Mouse (Mus musculus) heart, adult 2 months (tissue): Measurements from ENCODE around the gene Cblc. TPM values are rescaled to one million over a fixed set of nuclear protein-coding genes. Genes with fewer than 3 reads are reported as not detected.

ENCODE experiments used
- DNase-seq, 2 experiments: peaks; one replicate each; pipeline ENCODE4 v3.0.0; 2021
- H3K27ac ChIP-seq: fragments of 200-600 bp; 2 replicates; pipeline ENCODE4 v1.8.1; 2022
- H3K27me3 ChIP-seq: fragments of 200-500 bp; 2 replicates; pipeline ENCODE4 v1.6.1; 2012; ENCODE audit warnings: mild to moderate bottlenecking, low read length, inconsistent platforms, mixed read lengths; ENCODE audit not compliant: control insufficient read depth, insufficient read depth
- H3K36me3 ChIP-seq: fragments of 200-500 bp; 2 replicates; pipeline ENCODE4 v1.6.1; 2012; ENCODE audit warnings: low read length, inconsistent platforms; ENCODE audit not compliant: control insufficient read depth, insufficient read depth
- H3K4me1 ChIP-seq: fragments of 200-500 bp; 2 replicates; pipeline ENCODE4 v1.6.1; 2011; ENCODE audit warnings: low read length; ENCODE audit not compliant: control insufficient read depth, insufficient read depth
- H3K4me3 ChIP-seq: fragments of 200-600 bp; 2 replicates; pipeline ENCODE4 v1.8.1; 2022
- H3K79me2 ChIP-seq: fragments of 200-500 bp; replicated peaks from 2 replicates; pipeline ENCODE4 v1.6.1; 2012; ENCODE audit warnings: mild to moderate bottlenecking, inconsistent platforms, low read length, moderate library complexity, mixed read lengths; ENCODE audit not compliant: control insufficient read depth, insufficient read depth
- H3K9ac ChIP-seq: fragments of 200-500 bp; 2 replicates; pipeline ENCODE4 v1.6.1; 2012; ENCODE audit warnings: low read depth, mild to moderate bottlenecking, control low read depth, inconsistent platforms, low read length, mixed read lengths
- CTCF ChIP-seq: fragments of 200-600 bp; IDR thresholded peaks from 2 replicates; pipeline ENCODE4 v1.8.1; 2022; ENCODE audit warnings: antibody characterized with exemption, mild to moderate bottlenecking, moderate library complexity
- EP300 ChIP-seq: fragments of 200-500 bp; IDR thresholded peaks from 2 replicates; pipeline ENCODE4 v1.6.1; 2011; ENCODE audit warnings: low read depth, low read length, control low read depth; ENCODE audit not compliant: insufficient read depth
- POLR2A ChIP-seq: fragments of 200-500 bp; IDR thresholded peaks from 2 replicates; pipeline ENCODE4 v1.6.1; 2011; ENCODE audit warnings: mild to moderate bottlenecking, low read depth, low read length, control low read depth; ENCODE audit not compliant: insufficient read depth
- WGBS: fragments of 180-500 bp; shearing (Covaris S2); methylation state at CpG from one replicate; pipeline ENCODE4 v1.1.7; 2018; 5-methylcytosine and 5-hydroxymethylcytosine counted together
- intact Hi-C: fragments of 180-260 bp; cut with DNase I; formaldehyde crosslinking; loops from one replicate; pipeline ENCODE4 v1.15.1; 2025
- polyA plus RNA-seq: library from polyadenylated mRNA; depleted of rRNA; stranded (reverse); fragments of >200 nt; gene quantifications from 2 replicates; pipeline ENCODE4 v1.2.3, GENCODE M21; 2012
- total RNA-seq, 2 experiments: library from RNA; stranded (reverse); gene quantifications; 2 replicates each; pipeline ENCODE4 v1.2.3; 2021

Gene Cblc
- total and polyA plus RNA-seq, 3 experiments: 0.63 to 1.2 (median 0.77) TPM

DNA sequence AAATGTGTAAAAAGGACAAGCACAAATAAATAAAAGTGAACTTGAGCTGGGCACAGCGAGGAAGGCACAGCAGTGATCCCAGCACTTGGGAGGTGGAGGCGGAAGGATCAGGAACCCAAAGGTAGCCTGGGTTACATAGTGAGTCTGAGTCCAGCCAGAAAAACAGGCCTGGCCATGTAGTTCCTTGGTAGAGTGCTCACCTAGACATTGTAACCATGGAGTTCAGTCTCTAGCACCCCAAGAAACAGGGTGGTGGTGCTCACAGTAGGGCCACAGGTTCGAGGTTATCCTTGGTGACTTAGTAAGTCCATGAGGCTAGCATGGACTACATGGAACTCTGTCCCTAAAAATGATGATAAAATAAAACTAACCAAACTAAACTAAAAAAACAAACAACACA lies 44.3 kb upstream of the Cblc start:
- H3K36me3 ChIP-seq: no peaks in the 10 kb centered on the region
- no peak for DNase-seq
- no peak overlapping the region for H3K4me3 ChIP-seq
- 85% methylated on average over 3 of the region's 3 CpGs for WGBS
- H3K27me3 ChIP-seq: no peaks in the 10 kb centered on the region
- H3K4me1 ChIP-seq: no peaks in the 10 kb centered on the region; the same call in 1 of the 2 replicates
- H3K27ac ChIP-seq: no peak overlapping the region
- intact Hi-C loops: loop anchor here (5.0 kb wide), 1 partner anchor 89 kb away; the partner anchor contains the start of gene Nectin2
- no peaks in the 10 kb centered on the region for H3K79me2 ChIP-seq
- H3K9ac ChIP-seq: no peak overlapping the region
- TF ChIP-seq POLR2A (no peak), CTCF (no peak), EP300 (no peak)

- Histone ChIP-seq H3K9ac (no peak overlapping the region), H3K4me3 (no peak overlapping the region), H3K27me3 (no peaks in the 10 kb centered on the region), H3K27ac (no peak overlapping the region), H3K36me3 (no peaks in the 10 kb centered on the region), H3K4me1 (no peaks in the 10 kb centered on the region; the same call in 1 of the 2 replicates), H3K79me2 (no peaks in the 10 kb centered on the region)
- WGBS: 64% methylated on average over 4 of the region's 4 CpGs
- intact Hi-C loops: loop anchor here (5.0 kb wide), 1 partner anchor 88 kb away; the partner anchor contains the start of gene Nectin2
- TF ChIP-seq EP300: no peak
- no peak for TF ChIP-seq POLR2A
- TF ChIP-seq CTCF: no peak
- no peak for DNase-seq
Measured at GRCm38 (mm10) chr7:19840371-19840770, 43.8 kb upstream of the Cblc start.

DNA sequence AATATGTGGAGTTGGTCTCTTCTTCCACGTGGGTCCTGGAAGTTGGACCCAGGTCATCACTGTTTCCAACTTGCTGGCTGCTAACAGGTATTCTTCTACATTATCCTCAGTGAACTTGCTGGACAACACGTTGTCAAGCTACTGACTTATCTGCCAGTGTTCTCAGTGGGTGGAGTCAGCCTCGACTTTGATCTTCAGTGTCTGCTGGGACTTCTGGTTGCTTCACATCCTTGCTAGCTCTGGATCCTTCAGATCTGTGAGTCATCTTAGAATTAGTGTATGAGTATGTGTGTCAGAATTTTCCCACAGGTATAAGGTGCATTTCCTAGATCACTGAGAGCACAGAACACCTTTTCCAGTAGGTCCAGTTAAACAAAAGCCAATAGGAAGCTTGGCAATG lies 40.2 kb upstream of the Cblc start:
- no peaks in the 10 kb centered on the region for H3K79me2 ChIP-seq
- no peaks in the 10 kb centered on the region for H3K36me3 ChIP-seq
- H3K27me3 ChIP-seq: no peaks in the 10 kb centered on the region
- no peak for TF ChIP-seq POLR2A
- no peak for TF ChIP-seq CTCF
- no peak for TF ChIP-seq EP300
- intact Hi-C loops: no loop called here
- no peak overlapping the region for H3K9ac ChIP-seq
- H3K4me1 ChIP-seq: no peaks in the 10 kb centered on the region
- H3K27ac ChIP-seq: no peak overlapping the region
- no peak overlapping the region for H3K4me3 ChIP-seq
- WGBS: 43% methylated on average over 3 of the region's 3 CpGs
- DNase-seq: no peak

- no peak overlapping the region for H3K4me3 ChIP-seq
- intact Hi-C loops: no loop called here
- H3K9ac ChIP-seq: no peak overlapping the region
Measured at GRCm38 (mm10) chr7:19834055-19834454, 37.4 kb upstream of the Cblc start.

GRCm38 (mm10) chr7:19831837-19832236 lies 35.2 kb upstream of the Cblc start:
- DNase-seq: no peak
- Histone ChIP-seq H3K4me1 (peaks cover 9% of the 10 kb centered on the region), H3K27me3 (no peaks in the 10 kb centered on the region), H3K9ac (no peak overlapping the region), H3K36me3 (no peaks in the 10 kb centered on the region), H3K79me2 (no peaks in the 10 kb centered on the region), H3K4me3 (no peak overlapping the region), H3K27ac (no peak overlapping the region)
- intact Hi-C loops: no loop called here
- TF ChIP-seq CTCF (no peak), EP300 (no peak), POLR2A (no peak)
- 39% methylated on average over 9 of the region's 9 CpGs for WGBS

More at GRCm38 (mm10) chr7:19834055-19834454, 37.4 kb upstream of the Cblc start:
- peaks cover 9% of the 10 kb centered on the region for H3K4me1 ChIP-seq
- no peak for TF ChIP-seq EP300
- peak; percentile 46 for TF ChIP-seq CTCF
- no peak for TF ChIP-seq POLR2A
- 72% methylated on average over 3 of the region's 3 CpGs for WGBS
- no peaks in the 10 kb centered on the region for H3K79me2 ChIP-seq
- H3K27me3 ChIP-seq: no peaks in the 10 kb centered on the region
- DNase-seq: no peak
- no peak overlapping the region for H3K27ac ChIP-seq
- no peaks in the 10 kb centered on the region for H3K36me3 ChIP-seq

DNA sequence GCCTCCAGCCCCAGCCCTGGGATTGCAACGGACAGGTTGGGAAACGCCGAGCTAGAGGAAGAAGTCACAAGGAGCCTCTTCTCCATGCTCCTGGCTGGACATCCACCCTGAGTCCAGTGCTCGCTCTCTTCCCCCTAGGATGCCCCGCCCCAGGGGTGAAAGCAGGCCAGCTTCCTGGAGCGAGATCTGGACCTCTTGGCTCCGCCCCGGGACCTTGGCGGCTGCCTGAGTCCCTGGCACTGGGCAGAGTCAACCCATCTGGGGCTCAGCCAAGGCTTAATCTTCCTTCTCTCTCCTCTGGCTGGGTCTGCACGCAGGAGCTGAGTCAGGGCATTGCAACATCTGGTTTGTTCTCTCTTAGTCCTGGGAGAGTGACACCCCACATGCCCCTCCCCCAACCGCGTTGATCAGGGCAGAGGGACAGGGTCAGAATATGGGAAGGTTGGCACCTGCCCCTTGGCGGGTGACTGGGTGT lies 34.1 kb upstream of the Cblc start:
- H3K9ac ChIP-seq: no peak overlapping the region
- intact Hi-C loops: no loop called here
- TF ChIP-seq POLR2A (peak; percentile 40), CTCF (no peak), EP300 (peak; percentile 91)
- peak overlapping the region; percentile 78 for H3K27ac ChIP-seq
- 2% methylated on average over 13 of the region's 13 CpGs for WGBS
- peak overlapping the region; percentile 0; the same call in 1 of the 2 replicates for H3K4me3 ChIP-seq
- H3K4me1 ChIP-seq: peaks cover 9% of the 10 kb centered on the region
- no peaks in the 10 kb centered on the region for H3K36me3 ChIP-seq
- H3K79me2 ChIP-seq: no peaks in the 10 kb centered on the region
- H3K27me3 ChIP-seq: no peaks in the 10 kb centered on the region
- DNase-seq: peak; percentile 92 to 95
